Mouse (Mus musculus) embryonic fibroblast, embryonic 13.5 days (primary cell): Measurements from ENCODE around the gene Rab40c.

Experiments used
- CTCF ChIP-seq: IDR thresholded peaks from 2 replicates; pipeline ENCODE4 v1.5.1; 2011; ENCODE audit warnings: mild to moderate bottlenecking, control low read depth, low read length, moderate library complexity, borderline replicate concordance; ENCODE audit not compliant: insufficient read depth
- POLR2A ChIP-seq: IDR thresholded peaks from 2 replicates; pipeline ENCODE4 v1.6.1; 2011; ENCODE audit warnings: low read depth, mild to moderate bottlenecking, control low read depth, low read length, moderate library complexity

DNA sequence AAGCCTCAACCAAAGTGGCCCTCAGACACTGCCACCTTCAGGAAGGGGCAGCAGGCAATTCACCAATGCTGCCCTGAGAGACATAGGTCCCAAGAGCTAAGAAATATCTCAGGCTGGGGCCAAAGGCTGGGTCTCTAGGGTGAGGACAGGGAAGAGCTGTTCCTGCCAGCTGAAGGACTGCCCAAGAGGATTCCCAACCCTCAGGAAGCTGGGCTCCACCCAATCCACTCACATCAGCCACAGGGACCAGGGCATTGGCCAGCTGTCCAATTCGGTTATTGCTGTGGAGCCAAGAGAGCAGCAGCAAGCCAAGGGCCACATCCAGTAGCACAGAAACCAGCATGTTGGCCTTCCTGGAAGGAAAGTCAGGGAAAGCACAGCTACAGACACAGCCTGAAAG is 15.0 kb upstream of the Rab40c start:
- TF ChIP-seq POLR2A (no peak), CTCF (no peak)
